In the genomic region with DNA sequence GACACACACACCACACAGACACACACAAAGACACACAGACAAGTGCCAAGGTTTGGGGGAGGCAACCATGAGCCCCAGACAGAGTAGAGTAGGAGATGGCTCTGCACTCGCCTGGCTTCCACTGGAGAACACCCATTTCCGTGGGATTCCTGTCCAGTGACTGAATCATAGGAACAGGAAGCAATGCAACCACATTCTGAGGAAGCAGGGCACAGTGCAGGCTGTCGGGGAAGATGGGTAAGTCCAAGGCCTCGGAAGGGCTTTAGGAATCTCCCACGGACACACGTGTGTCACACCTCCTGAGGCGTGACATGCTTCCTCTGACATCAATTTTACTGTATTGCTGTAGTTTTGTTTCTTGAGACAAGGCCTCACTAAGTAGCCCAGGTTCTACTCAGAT, we compare ENCODE assay signal across 19 mouse cellular contexts. TPM values are rescaled to one million over a fixed set of nuclear protein-coding genes. Genes with fewer than 3 reads are reported as not detected.
"Had no signal": no experiment of that assay in that cellular context is flagged by ENCODE, and none has a peak within 500 bp of the region (broad histone marks: within the 10 kb centered on the region; RNA-seq: fewer than 3 reads in every experiment).

No protein-coding gene starts in this region.

- H3K4me2 ChIP-seq: lung, embryonic 14.5 days; midbrain, embryonic 11.5 days had no signal

- H3K9ac ChIP-seq: liver, embryonic 14.5 days; liver, postnatal 0 days; lung, embryonic 14.5 days had no signal

- DNase-seq: layer of hippocampus, postnatal 36 days; liver, postnatal 0 days; lung, embryonic 14.5 days; lung, postnatal 10 days; lung, postnatal 36 days; midbrain, embryonic 14.5 days; thymus, adult 2 months; thymus, postnatal 14 days had no signal

- H3K4me3 ChIP-seq: left cerebral cortex, adult 2 months had no signal

- H3K27ac ChIP-seq: left cerebral cortex, adult 2 months; liver, embryonic 14.5 days had no signal

- ATAC-seq: intestine, postnatal 0 days; liver, postnatal 0 days had no signal

RNA-seq across cellular contexts. Expression of gene Spaca4, which starts 22.5 kb away (rescaled TPM):
- polyA plus RNA-seq: limb, embryonic 11.5 days; limb, embryonic 14.5 days; liver, adult 2 months; liver, embryonic 14.5 days; liver, postnatal 0 days; lung, embryonic 14.5 days; midbrain, embryonic 11.5 days; midbrain, embryonic 14.5 days; midbrain, postnatal 0 days; neural tube, embryonic 11.5 days; neural tube, embryonic 14.5 days; spleen, adult 2 months; thymus, adult 2 months had no signal

RNA-seq across cellular contexts. Expression of gene Lmtk3, which starts 35.4 kb away (rescaled TPM):
- polyA plus RNA-seq: liver, postnatal 0 days had no signal
